Mouse (Mus musculus): ENCODE measurements at regions not wholly inside any gene's neighbourhood (a gene's known extent, or its start where the extent isn't known, plus 50 kb on each side); places are given as distances from the start of the nearest gene placed in this dataset.

- no peak for TF ChIP-seq CTCF (IDR thresholded peaks at IDR 0.05; ENCODE audit: extremely low read depth, insufficient read depth, low read length)
- no peak for TF ChIP-seq POLR2A (IDR thresholded peaks at IDR 0.05; ENCODE audit: extremely low read depth, insufficient read depth, low read length)
Observed at GRCm38 (mm10) chr13:44018489-44019303, 234.1 kb downstream of the Cd83 start.
